Mouse (Mus musculus) CH12.LX (cell line): ENCODE results near the gene Dip2a. TPM values are rescaled to one million over a fixed set of nuclear protein-coding genes. Genes with fewer than 3 reads are reported as not detected.
A peak's percentile ranks its signal among the peaks of the same experiment; 100 is the strongest.

Experiments
- DNase-seq: peaks from one replicate; pipeline ENCODE4 v3.0.0-alpha.2; 2013; ENCODE audit errors: extremely low read depth
- H3K27ac ChIP-seq: 2 replicates; pipeline ENCODE4 v1.5.1; 2012; ENCODE audit warnings: low read depth, mild to moderate bottlenecking, control low read depth, moderate library complexity; ENCODE audit not compliant: insufficient read depth
- H3K27me3 ChIP-seq: replicated peaks from 2 replicates; pipeline ENCODE3; 2012; ENCODE audit warnings: inconsistent platforms
- H3K36me3 ChIP-seq, 2 experiments: replicated peaks in 1 of 2; 2 replicates each; pipeline versions ENCODE3 to v1.6.1; 2012; ENCODE audit warnings: inconsistent platforms in 1 of 2, low read length in 1 of 2, mild to moderate bottlenecking in 1 of 2, mixed read lengths in 1 of 2, moderate library complexity in 1 of 2; ENCODE audit not compliant: control insufficient read depth in 1 of 2, insufficient read depth in 1 of 2
- H3K4me1 ChIP-seq, 2 experiments: 2 replicates each; pipeline ENCODE4 v1.6.1; 2012; ENCODE audit warnings: inconsistent platforms in 1 of 2, moderate library complexity in 1 of 2; ENCODE audit not compliant: insufficient read depth in 2 of 2, control insufficient read depth in 1 of 2
- H3K4me2 ChIP-seq: 2 replicates; pipeline ENCODE4 v1.6.1; 2012; ENCODE audit warnings: low read depth, mild to moderate bottlenecking, control low read depth; ENCODE audit not compliant: poor library complexity, insufficient read depth, severe bottlenecking
- H3K4me3 ChIP-seq, 3 experiments: fragments of 150-350 bp in 1 of 3; sonication (generic) in 1 of 3; replicated peaks in 1 of 3; 2 replicates each; pipeline versions ENCODE3 to v1.5.1; 2011 to 2012; ENCODE audit warnings: low read depth in 2 of 3, low read length in 2 of 3, mild to moderate bottlenecking in 2 of 3, moderate library complexity in 2 of 3, control low read depth in 1 of 3, improper control_type of control experiment in 1 of 3, inconsistent platforms in 1 of 3, mixed read lengths in 1 of 3; ENCODE audit not compliant: poor library complexity in 1 of 3
- H3K79me2 ChIP-seq: replicated peaks from 2 replicates; pipeline ENCODE4 v1.6.1; 2012; ENCODE audit warnings: mild to moderate bottlenecking, moderate library complexity; ENCODE audit not compliant: control insufficient read depth, poor library complexity, insufficient read depth, severe bottlenecking; ENCODE audit errors: extremely low read depth
- H3K9ac ChIP-seq: 2 replicates; pipeline ENCODE4 v1.6.1; 2012; ENCODE audit warnings: low read depth, mild to moderate bottlenecking, control low read depth, moderate library complexity; ENCODE audit not compliant: insufficient read depth
- H3K9me3 ChIP-seq: replicated peaks from 2 replicates; pipeline ENCODE3; 2012; ENCODE audit warnings: low read length, inconsistent platforms, mixed read lengths
- BHLHE40 ChIP-seq: IDR thresholded peaks from 2 replicates; pipeline ENCODE4 v1.6.1; 2011; ENCODE audit warnings: mild to moderate bottlenecking, low read depth, low read length, improper control_type of control experiment
- CHD1 ChIP-seq: IDR thresholded peaks from 2 replicates; pipeline ENCODE4 v1.6.1; 2012; ENCODE audit warnings: low read depth, low read length, improper control_type of control experiment, inconsistent platforms
- CHD2 ChIP-seq: IDR thresholded peaks from 2 replicates; pipeline ENCODE4 v1.6.1; 2011; ENCODE audit warnings: low read length, improper control_type of control experiment
- CTCF ChIP-seq, 2 experiments: IDR thresholded peaks in 1 of 2; conservative IDR thresholded peaks in 1 of 2; 2 replicates each; pipeline ENCODE4 v1.5.1; 2011 to 2012; ENCODE audit warnings: low read depth in 2 of 2, low read length in 2 of 2, improper control_type of control experiment in 1 of 2, inconsistent platforms in 1 of 2, mild to moderate bottlenecking in 1 of 2, moderate library complexity in 1 of 2
- E2F4 ChIP-seq: IDR thresholded peaks from 2 replicates; pipeline ENCODE4 v1.6.1; 2011; ENCODE audit warnings: low read depth, low read length, improper control_type of control experiment; ENCODE audit not compliant: insufficient replicate concordance
- ELF1 ChIP-seq: IDR thresholded peaks from 2 replicates; pipeline ENCODE4 v1.6.1; 2014; ENCODE audit warnings: low read depth, mild to moderate bottlenecking, inconsistent platforms, low read length, improper control_type of control experiment
- EP300 ChIP-seq: IDR thresholded peaks from 2 replicates; pipeline ENCODE4 v1.6.1; 2011; ENCODE audit warnings: low read length, improper control_type of control experiment
- ETS1 ChIP-seq: conservative IDR thresholded peaks from 2 replicates; pipeline ENCODE4 v1.6.1; 2012; ENCODE audit warnings: low read depth, mild to moderate bottlenecking, inconsistent platforms, low read length, improper control_type of control experiment, moderate library complexity
- GABPA ChIP-seq: IDR thresholded peaks from 2 replicates; pipeline ENCODE4 v1.6.1; 2012; ENCODE audit warnings: low read depth, low read length, improper control_type of control experiment, inconsistent platforms; ENCODE audit not compliant: insufficient replicate concordance
- HCFC1 ChIP-seq: IDR thresholded peaks from 2 replicates; pipeline ENCODE4 v1.6.1; 2012; ENCODE audit warnings: low read depth, mild to moderate bottlenecking, inconsistent platforms, low read length, improper control_type of control experiment
- IRF4 ChIP-seq: IDR thresholded peaks from 2 replicates; pipeline ENCODE4 v1.6.1; 2014; ENCODE audit warnings: low read depth, mild to moderate bottlenecking, inconsistent platforms, low read length, improper control_type of control experiment
- JUN ChIP-seq: IDR thresholded peaks from 2 replicates; pipeline ENCODE4 v1.6.1; 2011; ENCODE audit warnings: low read depth, mild to moderate bottlenecking, low read length, improper control_type of control experiment, moderate library complexity; ENCODE audit not compliant: insufficient read depth
- JUND ChIP-seq: conservative IDR thresholded peaks from 2 replicates; pipeline ENCODE4 v1.6.1; 2011; ENCODE audit warnings: low read depth, low read length, improper control_type of control experiment
- KAT2A ChIP-seq: IDR thresholded peaks from 2 replicates; pipeline ENCODE4 v1.6.1; 2012; ENCODE audit warnings: low read length, improper control_type of control experiment, inconsistent platforms; ENCODE audit not compliant: insufficient replicate concordance
- MAFK ChIP-seq: IDR thresholded peaks from 2 replicates; pipeline ENCODE4 v1.6.1; 2011; ENCODE audit warnings: low read length, improper control_type of control experiment; ENCODE audit not compliant: insufficient replicate concordance
- MAX ChIP-seq: IDR thresholded peaks from 2 replicates; pipeline ENCODE4 v1.6.1; 2011; ENCODE audit warnings: low read length, improper control_type of control experiment
- MAZ ChIP-seq: IDR thresholded peaks from 2 replicates; pipeline ENCODE4 v1.6.1; 2012; ENCODE audit warnings: low read depth, mild to moderate bottlenecking, inconsistent platforms, low read length, improper control_type of control experiment, moderate library complexity
- MEF2A ChIP-seq: IDR thresholded peaks from 2 replicates; pipeline ENCODE4 v1.6.1; 2014; ENCODE audit warnings: low read depth, mild to moderate bottlenecking, inconsistent platforms, low read length, improper control_type of control experiment, borderline replicate concordance
- MXI1 ChIP-seq: IDR thresholded peaks from 2 replicates; pipeline ENCODE4 v1.6.1; 2011; ENCODE audit warnings: mild to moderate bottlenecking, low read depth, low read length, improper control_type of control experiment
- MYC ChIP-seq: IDR thresholded peaks from 2 replicates; pipeline ENCODE4 v1.6.1; 2011; ENCODE audit warnings: low read depth, mild to moderate bottlenecking, improper control_type of control experiment, low read length
- NELFE ChIP-seq: IDR thresholded peaks from 2 replicates; pipeline ENCODE4 v1.6.1; 2011; ENCODE audit warnings: low read depth, low read length, improper control_type of control experiment
- NRF1 ChIP-seq: IDR thresholded peaks from 2 replicates; pipeline ENCODE4 v1.6.1; 2014; ENCODE audit warnings: low read depth, mild to moderate bottlenecking, inconsistent platforms, low read length, improper control_type of control experiment, moderate library complexity
- PAX5 ChIP-seq: IDR thresholded peaks from 2 replicates; pipeline ENCODE4 v1.6.1; 2012; ENCODE audit warnings: low read length, inconsistent platforms, mixed read lengths
- POLR2A ChIP-seq: IDR thresholded peaks from 2 replicates; pipeline ENCODE4 v1.6.1; 2011; ENCODE audit warnings: low read depth, mild to moderate bottlenecking, improper control_type of control experiment, low read length
- POLR2AphosphoS2 ChIP-seq: IDR thresholded peaks from 2 replicates; pipeline ENCODE4 v1.6.1; 2011; ENCODE audit warnings: low read depth, low read length, improper control_type of control experiment
- RAD21 ChIP-seq: IDR thresholded peaks from 2 replicates; pipeline ENCODE4 v1.6.1; 2011; ENCODE audit warnings: low read depth, mild to moderate bottlenecking, low read length, improper control_type of control experiment, moderate library complexity
- RCOR1 ChIP-seq: conservative IDR thresholded peaks from 2 replicates; pipeline ENCODE4 v1.6.1; 2012; ENCODE audit warnings: low read depth, mild to moderate bottlenecking, inconsistent platforms, low read length, improper control_type of control experiment
- SIN3A ChIP-seq: IDR thresholded peaks from 2 replicates; pipeline ENCODE4 v1.6.1; 2012; ENCODE audit warnings: low read length, improper control_type of control experiment, inconsistent platforms
- SMC3 ChIP-seq: IDR thresholded peaks from 2 replicates; pipeline ENCODE4 v1.6.1; 2011; ENCODE audit warnings: low read depth, low read length, improper control_type of control experiment
- TBP ChIP-seq: conservative IDR thresholded peaks from 2 replicates; pipeline ENCODE4 v1.6.1; 2011; ENCODE audit warnings: low read depth, low read length, improper control_type of control experiment
- TCF12 ChIP-seq: IDR thresholded peaks from 2 replicates; pipeline ENCODE4 v1.6.1; 2014; ENCODE audit warnings: low read depth, mild to moderate bottlenecking, inconsistent platforms, low read length, improper control_type of control experiment
- UBTF ChIP-seq: IDR thresholded peaks from 2 replicates; pipeline ENCODE4 v1.6.1; 2012; ENCODE audit warnings: low read depth, mild to moderate bottlenecking, inconsistent platforms, low read length, improper control_type of control experiment, moderate library complexity
- USF1 ChIP-seq: IDR thresholded peaks from 2 replicates; pipeline ENCODE4 v1.6.1; 2014; ENCODE audit warnings: low read depth, mild to moderate bottlenecking, inconsistent platforms, low read length, improper control_type of control experiment
- USF2 ChIP-seq: conservative IDR thresholded peaks from 2 replicates; pipeline ENCODE4 v1.6.1; 2011; ENCODE audit warnings: low read depth, low read length, improper control_type of control experiment
- ZC3H11A ChIP-seq: IDR thresholded peaks from 2 replicates; pipeline ENCODE4 v1.6.1; 2012; ENCODE audit warnings: low read depth, mild to moderate bottlenecking, inconsistent platforms, low read length, improper control_type of control experiment
- ZKSCAN1 ChIP-seq: IDR thresholded peaks from 2 replicates; pipeline ENCODE4 v1.6.1; 2012; ENCODE audit warnings: low read depth, inconsistent platforms, low read length, improper control_type of control experiment, borderline replicate concordance
- ZMIZ1 ChIP-seq: IDR thresholded peaks from 2 replicates; pipeline ENCODE4 v1.6.1; 2012; ENCODE audit warnings: low read depth, mild to moderate bottlenecking, inconsistent platforms, low read length, improper control_type of control experiment
- ZNF384 ChIP-seq: IDR thresholded peaks from 2 replicates; pipeline ENCODE4 v1.6.1; 2012; ENCODE audit warnings: low read depth, low read length, improper control_type of control experiment, inconsistent platforms
- dilution Hi-C: fragments of 300-500 bp; cut with MboI; formaldehyde crosslinking; loops from 2 replicates; pipeline ENCODE4 v1.14.3; 2020; ENCODE audit warnings: low sequenced_read_pairs; ENCODE audit not compliant: extremely low pct_unique_long_range_greater_than_20kb, extremely low pct_ligation_motif_present
- in situ Hi-C: fragments of 300-500 bp; cut with MboI; formaldehyde crosslinking; loops from 3 replicates; pipeline ENCODE4 v1.14.3; 2019; ENCODE audit warnings: low sequenced_read_pairs, low pct_ligation_motif_present, low pct_unique_long_range_greater_than_20kb, mixed read lengths
- polyA plus RNA-seq: library from polyadenylated mRNA; unstranded; fragments of >175 nt; gene quantifications from 2 replicates; pipeline ENCODE4 v1.2.1, GENCODE M21; 2012; ENCODE audit warnings: low read depth; ENCODE audit not compliant: insufficient read length
- total RNA-seq, 2 experiments: library from RNA; depleted of rRNA; stranded (reverse); fragments of 300-350 nt in 1 of 2; fragments of >200 nt in 1 of 2; gene quantifications; 2 replicates each; pipeline ENCODE4 v1.2.3; 2012 to 2014

Dip2a gene
- total and polyA plus RNA-seq, 3 experiments = 0.97 to 2.4 (median 1.5) TPM

DNA sequence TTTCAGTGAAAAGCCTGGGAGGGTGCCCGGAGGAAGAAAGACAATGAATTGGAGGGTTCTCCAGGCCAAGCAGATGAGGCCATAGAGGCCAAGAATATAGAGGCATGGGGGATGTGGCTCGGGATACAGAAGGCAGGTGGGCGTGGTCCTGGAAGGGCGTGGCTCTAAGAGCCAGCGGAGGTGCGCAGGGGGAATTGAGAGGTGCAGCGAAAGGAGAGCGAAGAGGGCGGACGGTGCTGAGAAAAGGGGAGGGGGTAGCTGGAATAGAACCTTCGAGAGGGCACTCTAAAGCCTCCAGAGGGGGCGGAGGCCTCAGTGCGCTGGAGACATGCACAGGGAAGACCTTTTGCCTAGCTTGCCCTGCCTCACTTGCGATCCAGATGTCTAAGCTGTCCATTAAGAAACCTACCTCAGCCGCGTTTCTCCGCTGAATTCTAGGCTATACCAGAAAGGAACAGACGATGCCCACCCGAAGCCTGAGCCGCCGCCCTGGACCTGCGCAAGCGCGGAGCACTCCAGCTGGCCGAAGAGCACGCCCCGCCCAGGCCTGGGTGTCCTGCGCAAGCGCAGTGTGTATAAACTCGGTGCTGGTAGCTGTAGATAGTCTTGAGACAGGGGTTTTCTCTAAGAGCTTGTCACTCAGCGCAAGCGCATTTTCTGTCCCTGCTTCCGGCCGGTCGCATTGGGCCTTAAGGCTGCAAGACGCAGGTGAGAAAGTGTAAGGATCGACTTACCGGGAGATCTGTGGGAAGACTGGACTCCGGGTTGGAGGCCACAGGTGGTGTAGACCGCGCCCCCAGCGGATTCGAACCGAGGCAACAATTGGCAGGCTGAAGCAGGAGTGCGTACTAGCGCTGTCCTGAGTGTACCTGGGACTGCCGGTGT is 107.5 kb downstream of the Dip2a start, which contains the start of gene Prmt2:
TSS of gene Prmt2 (minus strand) at position 525 of the 885 bp plus-strand sequence.
- Histone ChIP-seq H3K9ac (peak within 1 kb of the TSS; percentile 73), H3K4me1 (peaks cover 3 to 15% of the 10 kb centered on the region in 2 experiments; a peak in 3 of 4 replicates), H3K4me2 (peak within 1 kb of the TSS; percentile 74), H3K4me3 (peak within 1 kb of the TSS; percentile 59 to 96 (median 84)), H3K36me3 (peaks cover 0 to 14% of the 10 kb centered on the region in 2 experiments), H3K27ac (peak within 1 kb of the TSS; percentile 62), H3K9me3 (no peaks in the 10 kb centered on the region), H3K27me3 (no peaks in the 10 kb centered on the region), H3K79me2 (no peaks in the 10 kb centered on the region)
- in situ Hi-C loops = no loop called here
- DNase-seq = peak; percentile 93
- no peak; the same call in 1 of the 2 replicates for TF ChIP-seq IRF4
- no peak for TF ChIP-seq EP300
- TF ChIP-seq MAZ = no peak
- peak; percentile 38; the same call in 1 of the 2 replicates for TF ChIP-seq RCOR1
- no peak for TF ChIP-seq PAX5
- no peak for TF ChIP-seq CHD1
- TF ChIP-seq BHLHE40 = no peak
- TF ChIP-seq E2F4 = no peak
- TF ChIP-seq NELFE = peak; percentile 87
- peak; percentile 51 for TF ChIP-seq HCFC1
- TF ChIP-seq MAX = peak; percentile 51; the same call in 1 of the 2 replicates
- no peak for TF ChIP-seq SMC3
- no peak for TF ChIP-seq CHD2
- no peak for TF ChIP-seq USF1
- no peak for TF ChIP-seq JUND
- no peak for TF ChIP-seq ZKSCAN1
- no peak for TF ChIP-seq POLR2AphosphoS2
- no peak for TF ChIP-seq USF2
- TF ChIP-seq RAD21 = no peak
- no peak for TF ChIP-seq GABPA
- no peak for TF ChIP-seq MYC
- peak; percentile 70 for TF ChIP-seq POLR2A
- TF ChIP-seq TCF12 = peak; percentile 72
- TF ChIP-seq ZC3H11A = no peak
- TF ChIP-seq MXI1 = no peak
- no peak for TF ChIP-seq ETS1
- TF ChIP-seq ZNF384 = no peak
- no peak for TF ChIP-seq JUN
- TF ChIP-seq TBP = 0 out of 2 replicates have a peak, but pooled peaks have one; percentile 50
- TF ChIP-seq UBTF = no peak
- peak; percentile 94 for TF ChIP-seq NRF1
- TF ChIP-seq KAT2A = 0 out of 2 replicates have a peak, but pooled peaks have one; percentile 6
- no peak for TF ChIP-seq MEF2A
- TF ChIP-seq MAFK = no peak
- TF ChIP-seq SIN3A = peak; percentile 50
- TF ChIP-seq ELF1 = peak; percentile 70
- peak; percentile 59 for TF ChIP-seq ZMIZ1
- peak in 1 of 2 experiments; percentile 21; a peak in 1 of 4 replicates for TF ChIP-seq CTCF (conservative IDR thresholded peaks at IDR 0.05 in 1 of 2, IDR thresholded peaks at IDR 0.05 in 1 of 2; ENCODE audit: low read depth in 2 of 2, low read length in 2 of 2)
- dilution Hi-C loops = no loop called here
